Mouse (Mus musculus) B cell, adult (primary cell): ENCODE results near the gene Olfr360. TPM values are rescaled to one million over a fixed set of nuclear protein-coding genes. Genes with fewer than 3 reads are reported as not detected.

Experiments
- total RNA-seq: library from RNA; stranded (reverse); gene quantifications from 4 replicates; pipeline ENCODE4 v1.2.4, GENCODE M21; 2023; ENCODE audit not compliant: inconsistent age

The Olfr360 gene
- not detected in 4 replicates for total RNA-seq

GRCm38 (mm10) chr2:37065446-37065845 is at the start of gene Olfr360:
Gene Olfr360, plus strand, starts transcription at chr2:37065746.

DNA sequence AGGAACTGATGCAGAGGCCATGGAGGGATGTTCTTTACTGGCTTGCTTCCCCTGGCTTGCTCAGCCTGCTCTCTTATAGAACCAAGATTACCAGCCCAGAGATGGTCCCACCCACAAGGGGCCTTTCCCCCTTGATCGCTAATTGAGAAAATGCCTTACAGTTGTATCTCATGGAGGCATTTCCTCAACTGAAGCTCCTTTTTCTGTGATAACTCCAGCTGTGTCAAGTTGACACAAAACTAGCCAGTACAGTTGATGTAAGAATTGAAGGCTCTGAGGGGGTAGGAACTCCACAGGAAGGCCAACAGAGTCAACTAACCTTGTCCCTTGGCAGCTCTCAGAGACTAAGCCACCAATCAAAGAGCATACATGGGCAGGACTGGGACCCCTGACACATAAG is 23.6 kb downstream of the Olfr360 start, which contains the start of gene Olfr361:
Olfr361 (minus strand) TSS at position 101 of the 400 bp plus-strand sequence.

GRCm38 (mm10) chr2:37117810-37118209 is 52.3 kb downstream of the Olfr360 start, which contains the start of gene Olfr362:
Gene Olfr362, minus strand, starts transcription at chr2:37117910.

Other genes starting within 250 kb of the Olfr360 start
- gene Olfr3, start 248.7 kb upstream of the Olfr360 start, total RNA-seq, result not detected in 4 replicates
- gene Olfr350, start 219.4 kb upstream of the Olfr360 start, total RNA-seq, result not detected in 4 replicates
- not detected in 4 replicates for gene Olfr351, start 203.1 kb upstream of the Olfr360 start, total RNA-seq
- gene Olfr352, start 197.3 kb upstream of the Olfr360 start, total RNA-seq, result not detected in 4 replicates
- gene Olfr353, start 172.8 kb upstream of the Olfr360 start, total RNA-seq, result not detected in 4 replicates
- not detected in 4 replicates for gene Olfr354, start 160.1 kb upstream of the Olfr360 start, total RNA-seq
- not detected in 4 replicates for gene Olfr355, start 136.8 kb upstream of the Olfr360 start, total RNA-seq
- not detected in 4 replicates for gene Olfr356, start 128.6 kb upstream of the Olfr360 start, total RNA-seq
- gene Olfr357, start 71.9 kb upstream of the Olfr360 start, total RNA-seq, result not detected in 4 replicates
- not detected in 4 replicates for gene Olfr358, start 56.4 kb upstream of the Olfr360 start, total RNA-seq
- gene Olfr361, start 23.5 kb downstream of the Olfr360 start, total RNA-seq, result not detected in 4 replicates
- gene Olfr362, start 52.2 kb downstream of the Olfr360 start, total RNA-seq, result not detected in 4 replicates
- gene Olfr364-ps1, start 73.6 kb downstream of the Olfr360 start, total RNA-seq, result not detected in 4 replicates
- gene Olfr365, start 122.5 kb downstream of the Olfr360 start, total RNA-seq, result 0.12 TPM in 1 of 4 replicates, not detected in the others
- not detected in 4 replicates for gene Olfr366, start 145.8 kb downstream of the Olfr360 start, total RNA-seq